Mouse (Mus musculus): ENCODE measurements around the gene Castor1. TPM values are rescaled to one million over a fixed set of nuclear protein-coding genes. Genes with fewer than 3 reads are reported as not detected.

Castor1 gene
- polyA plus RNA-seq, 1 experiment: 3.8 TPM

GRCm38 (mm10) chr11:4218637-4219036 is 612 bp downstream of the Castor1 start:
- peak overlapping the region; percentile 89 for H3K27ac ChIP-seq (ENCODE audit: insufficient read depth, low read length)

GRCm38 (mm10) chr11:4219317-4219751 is 1.3 kb downstream of the Castor1 start:
- TF ChIP-seq CTCF (IDR thresholded peaks at IDR 0.05; ENCODE audit: extremely low read depth, insufficient read depth, low read length) (peak; percentile 97), POLR2A (IDR thresholded peaks at IDR 0.05; ENCODE audit: extremely low read depth, insufficient read depth, low read length) (no peak)
- Histone ChIP-seq H3K4me3 (ENCODE audit: insufficient read depth, low read length) (no peak overlapping the region), H3K27ac (ENCODE audit: insufficient read depth, low read length) (no peak overlapping the region), H3K4me1 (ENCODE audit: control insufficient read depth, insufficient read depth, low read length) (no peaks in the 10 kb centered on the region)

More at GRCm38 (mm10) chr11:4218637-4219036, 612 bp downstream of the Castor1 start:
- TF ChIP-seq POLR2A (IDR thresholded peaks at IDR 0.05; ENCODE audit: extremely low read depth, insufficient read depth, low read length): no peak
- no peak for TF ChIP-seq CTCF (IDR thresholded peaks at IDR 0.05; ENCODE audit: extremely low read depth, insufficient read depth, low read length)
- Histone ChIP-seq H3K4me1 (ENCODE audit: control insufficient read depth, insufficient read depth, low read length) (no peaks in the 10 kb centered on the region), H3K4me3 (ENCODE audit: insufficient read depth, low read length) (peak overlapping the region; percentile 18; the same call in 1 of the 2 replicates)

- Histone ChIP-seq H3K27ac (ENCODE audit: insufficient read depth, low read length) (no peak overlapping the region), H3K4me3 (ENCODE audit: insufficient read depth, low read length) (no peak overlapping the region), H3K4me1 (ENCODE audit: control insufficient read depth, insufficient read depth, low read length) (no peaks in the 10 kb centered on the region)
- TF ChIP-seq CTCF (IDR thresholded peaks at IDR 0.05; ENCODE audit: extremely low read depth, insufficient read depth, low read length): no peak
- TF ChIP-seq POLR2A (IDR thresholded peaks at IDR 0.05; ENCODE audit: extremely low read depth, insufficient read depth, low read length): no peak
Observed at GRCm38 (mm10) chr11:4219908-4220307, 1.9 kb downstream of the Castor1 start.

- TF ChIP-seq CTCF (IDR thresholded peaks at IDR 0.05; ENCODE audit: extremely low read depth, insufficient read depth, low read length) (peak; percentile 71), POLR2A (IDR thresholded peaks at IDR 0.05; ENCODE audit: extremely low read depth, insufficient read depth, low read length) (no peak)
- Histone ChIP-seq H3K27ac (ENCODE audit: insufficient read depth, low read length) (no peak overlapping the region), H3K4me3 (ENCODE audit: insufficient read depth, low read length) (no peak overlapping the region), H3K4me1 (ENCODE audit: control insufficient read depth, insufficient read depth, low read length) (no peaks in the 10 kb centered on the region)
Observed at GRCm38 (mm10) chr11:4220443-4221400, 2.7 kb downstream of the Castor1 start.

- Histone ChIP-seq H3K4me3 (ENCODE audit: insufficient read depth, low read length) (no peak overlapping the region), H3K4me1 (ENCODE audit: control insufficient read depth, insufficient read depth, low read length) (no peaks in the 10 kb centered on the region), H3K27ac (ENCODE audit: insufficient read depth, low read length) (no peak overlapping the region)
- no peak for TF ChIP-seq CTCF (IDR thresholded peaks at IDR 0.05; ENCODE audit: extremely low read depth, insufficient read depth, low read length)
- TF ChIP-seq POLR2A (IDR thresholded peaks at IDR 0.05; ENCODE audit: extremely low read depth, insufficient read depth, low read length): no peak
Observed at GRCm38 (mm10) chr11:4222046-4222950, 4.3 kb downstream of the Castor1 start.

GRCm38 (mm10) chr11:4223393-4224188 is 5.6 kb downstream of the Castor1 start:
- Histone ChIP-seq H3K4me1 (ENCODE audit: control insufficient read depth, insufficient read depth, low read length) (no peaks in the 10 kb centered on the region), H3K27ac (ENCODE audit: insufficient read depth, low read length) (no peak overlapping the region), H3K4me3 (ENCODE audit: insufficient read depth, low read length) (no peak overlapping the region)
- TF ChIP-seq CTCF (IDR thresholded peaks at IDR 0.05; ENCODE audit: extremely low read depth, insufficient read depth, low read length) (no peak), POLR2A (IDR thresholded peaks at IDR 0.05; ENCODE audit: extremely low read depth, insufficient read depth, low read length) (no peak)

GRCm38 (mm10) chr11:4224223-4224622 is 6.2 kb downstream of the Castor1 start:
- TF ChIP-seq POLR2A (IDR thresholded peaks at IDR 0.05; ENCODE audit: extremely low read depth, insufficient read depth, low read length) (no peak), CTCF (IDR thresholded peaks at IDR 0.05; ENCODE audit: extremely low read depth, insufficient read depth, low read length) (no peak)
- H3K27ac ChIP-seq (ENCODE audit: insufficient read depth, low read length): no peak overlapping the region
- no peak overlapping the region for H3K4me3 ChIP-seq (ENCODE audit: insufficient read depth, low read length)
- H3K4me1 ChIP-seq (ENCODE audit: control insufficient read depth, insufficient read depth, low read length): no peaks in the 10 kb centered on the region

- TF ChIP-seq CTCF (IDR thresholded peaks at IDR 0.05; ENCODE audit: extremely low read depth, insufficient read depth, low read length) (no peak), POLR2A (IDR thresholded peaks at IDR 0.05; ENCODE audit: extremely low read depth, insufficient read depth, low read length) (no peak)
- no peak overlapping the region for H3K4me3 ChIP-seq (ENCODE audit: insufficient read depth, low read length)
- no peak overlapping the region for H3K27ac ChIP-seq (ENCODE audit: insufficient read depth, low read length)
- H3K4me1 ChIP-seq (ENCODE audit: control insufficient read depth, insufficient read depth, low read length): no peaks in the 10 kb centered on the region
Observed at GRCm38 (mm10) chr11:4226569-4227325, 8.7 kb downstream of the Castor1 start.
